Mouse (Mus musculus) midbrain, embryonic 16.5 days (tissue): ENCODE results near the gene G2e3. TPM values are rescaled to one million over a fixed set of nuclear protein-coding genes. Genes with fewer than 3 reads are reported as not detected.
A peak's percentile ranks its signal among the peaks of the same experiment; 100 is the strongest.

Experiments
- ATAC-seq: fragments of 200-750 bp; cut with Nextera tagmentation; 2 replicates; pipeline ENCODE4 v1.8.0; 2017; ENCODE audit warnings: moderate TSS enrichment
- H3K27ac ChIP-seq: fragments of 300-500 bp; sonication (generic); 2 replicates; pipeline ENCODE4 v1.5.1; 2014; ENCODE audit warnings: mild to moderate bottlenecking, low read length, mixed read lengths
- H3K27me3 ChIP-seq: fragments of 300-500 bp; sonication (generic); 2 replicates; pipeline ENCODE4 v1.6.1; 2014; ENCODE audit warnings: low read depth, low read length, mixed read lengths; ENCODE audit not compliant: control insufficient read depth, insufficient read depth
- H3K36me3 ChIP-seq: fragments of 300-500 bp; sonication (generic); 2 replicates; pipeline ENCODE4 v1.6.1; 2014; ENCODE audit warnings: mild to moderate bottlenecking, low read length, moderate library complexity, mixed read lengths; ENCODE audit not compliant: control insufficient read depth, insufficient read depth
- H3K4me1 ChIP-seq: fragments of 300-500 bp; sonication (generic); 2 replicates; pipeline ENCODE4 v1.6.1; 2014; ENCODE audit warnings: mild to moderate bottlenecking, low read length, mixed read lengths; ENCODE audit not compliant: control insufficient read depth, insufficient read depth
- H3K4me2 ChIP-seq: fragments of 300-500 bp; sonication (generic); 2 replicates; pipeline ENCODE4 v1.6.1; 2014; ENCODE audit warnings: mild to moderate bottlenecking, low read length, mixed read lengths
- H3K4me3 ChIP-seq: fragments of 300-500 bp; sonication (generic); 2 replicates; pipeline ENCODE4 v1.5.1; 2014; ENCODE audit warnings: low read depth, mild to moderate bottlenecking, low read length, moderate library complexity, mixed read lengths
- H3K9ac ChIP-seq: fragments of 300-500 bp; sonication (generic); 2 replicates; pipeline ENCODE4 v1.6.1; 2014; ENCODE audit warnings: low read depth, low read length, mixed read lengths
- H3K9me3 ChIP-seq: fragments of 300-500 bp; sonication (generic); replicated peaks from 2 replicates; pipeline ENCODE4 v1.6.1; 2014; ENCODE audit warnings: mild to moderate bottlenecking, low read length, mixed read lengths; ENCODE audit not compliant: control insufficient read depth, poor library complexity, severe bottlenecking
- WGBS: fragments of 180-500 bp; shearing (Covaris S2); extraction: QIAGEN DNeasy Blood & Tissue Kit; methylation state at CpG from one replicate; pipeline ENCODE4 v1.1.7; 2014; 5-methylcytosine and 5-hydroxymethylcytosine counted together
- polyA plus RNA-seq: library from polyadenylated mRNA; unstranded; fragments of >200 nt; fragmentation: Nextera tagmentation; extraction: Ambion mirVana; gene quantifications from 2 replicates; pipeline ENCODE4 v1.2.1, GENCODE M21; 2015

The G2e3 gene
- polyA plus RNA-seq, result 13.5 and 16.5 TPM in 2 replicates

GRCm38 (mm10) chr12:51347988-51348697, at the start of gene G2e3:
G2e3 (plus strand) TSS chr12:51348061.
- Histone ChIP-seq H3K4me3 (peak within 1 kb of the TSS; percentile 89), H3K4me2 (peak within 1 kb of the TSS; percentile 48), H3K9me3 (no peaks in the 10 kb centered on the region), H3K4me1 (peaks cover 16% of the 10 kb centered on the region), H3K27ac (peak within 1 kb of the TSS; percentile 89), H3K27me3 (no peaks in the 10 kb centered on the region), H3K9ac (peak within 1 kb of the TSS; percentile 95), H3K36me3 (no peaks in the 10 kb centered on the region)
- peak; percentile 97 for ATAC-seq
- WGBS, result under 1% methylated on average over 70 of the region's 70 CpGs

- 95% methylated on average over 3 of the region's 3 CpGs for WGBS
- no peaks in the 10 kb centered on the region for H3K9me3 ChIP-seq
- ATAC-seq, result no peak
Measured at GRCm38 (mm10) chr12:51323604-51324003, 24.3 kb upstream of the G2e3 start.

GRCm38 (mm10) chr12:51326819-51327218, 21.0 kb upstream of the G2e3 start:
- Histone ChIP-seq H3K9ac (no peak overlapping the region), H3K27me3 (no peaks in the 10 kb centered on the region), H3K4me3 (no peak overlapping the region), H3K4me2 (no peak overlapping the region), H3K9me3 (no peaks in the 10 kb centered on the region), H3K36me3 (no peaks in the 10 kb centered on the region), H3K4me1 (no peaks in the 10 kb centered on the region), H3K27ac (no peak overlapping the region)
- no peak for ATAC-seq
- 94% methylated on average over 3 of the region's 3 CpGs for WGBS

More at GRCm38 (mm10) chr12:51323604-51324003, 24.3 kb upstream of the G2e3 start:
- Histone ChIP-seq H3K4me3 (no peak overlapping the region), H3K4me2 (no peak overlapping the region), H3K27ac (no peak overlapping the region), H3K36me3 (no peaks in the 10 kb centered on the region), H3K4me1 (no peaks in the 10 kb centered on the region), H3K27me3 (no peaks in the 10 kb centered on the region), H3K9ac (no peak overlapping the region)

GRCm38 (mm10) chr12:51337014-51337413, 10.8 kb upstream of the G2e3 start:
- no peak overlapping the region for H3K4me3 ChIP-seq
- WGBS, result 90% methylated on average over 1 of the region's 1 CpGs
- H3K9me3 ChIP-seq, result no peaks in the 10 kb centered on the region
- H3K4me2 ChIP-seq, result no peak overlapping the region
- H3K36me3 ChIP-seq, result no peaks in the 10 kb centered on the region
- no peaks in the 10 kb centered on the region for H3K27me3 ChIP-seq
- no peaks in the 10 kb centered on the region for H3K4me1 ChIP-seq
- no peak overlapping the region for H3K27ac ChIP-seq
- no peak overlapping the region for H3K9ac ChIP-seq
- no peak for ATAC-seq

- H3K4me3 ChIP-seq, result no peak overlapping the region
- H3K27ac ChIP-seq, result no peak overlapping the region
- H3K4me2 ChIP-seq, result no peak overlapping the region
- peaks cover 16% of the 10 kb centered on the region for H3K4me1 ChIP-seq
- 28% methylated on average over 4 of the region's 4 CpGs for WGBS
- no peak for ATAC-seq
- no peaks in the 10 kb centered on the region for H3K36me3 ChIP-seq
- H3K9me3 ChIP-seq, result no peaks in the 10 kb centered on the region
- no peaks in the 10 kb centered on the region for H3K27me3 ChIP-seq
- no peak overlapping the region for H3K9ac ChIP-seq
Measured at GRCm38 (mm10) chr12:51346121-51346520, 1.7 kb upstream of the G2e3 start.

GRCm38 (mm10) chr12:51348698-51348998, 787 bp downstream of the G2e3 start:
- peak; percentile 46 for ATAC-seq
- under 1% methylated on average over 10 of the region's 10 CpGs for WGBS

GRCm38 (mm10) chr12:51355296-51355695, 7.4 kb downstream of the G2e3 start:
- Histone ChIP-seq H3K4me3 (no peak overlapping the region), H3K9ac (no peak overlapping the region), H3K27ac (no peak overlapping the region), H3K4me1 (peaks cover 5% of the 10 kb centered on the region), H3K4me2 (no peak overlapping the region), H3K27me3 (no peaks in the 10 kb centered on the region), H3K36me3 (peaks cover 25% of the 10 kb centered on the region), H3K9me3 (no peaks in the 10 kb centered on the region)
- WGBS, result 84% methylated on average over 8 of the region's 8 CpGs
- no peak for ATAC-seq

More at GRCm38 (mm10) chr12:51348698-51348998, 787 bp downstream of the G2e3 start:
- no peaks in the 10 kb centered on the region for H3K27me3 ChIP-seq
- H3K27ac ChIP-seq, result peak overlapping the region; percentile 89
- H3K4me2 ChIP-seq, result peak overlapping the region; percentile 48
- no peaks in the 10 kb centered on the region for H3K36me3 ChIP-seq
- H3K9ac ChIP-seq, result peak overlapping the region; percentile 95
- H3K4me1 ChIP-seq, result peaks cover 16% of the 10 kb centered on the region
- H3K4me3 ChIP-seq, result peak overlapping the region; percentile 89
- H3K9me3 ChIP-seq, result no peaks in the 10 kb centered on the region

GRCm38 (mm10) chr12:51361294-51361693, 13.4 kb downstream of the G2e3 start:
- Histone ChIP-seq H3K27ac (no peak overlapping the region), H3K4me2 (no peak overlapping the region), H3K4me3 (no peak overlapping the region), H3K36me3 (peaks cover 28% of the 10 kb centered on the region), H3K9ac (no peak overlapping the region), H3K4me1 (no peaks in the 10 kb centered on the region), H3K9me3 (no peaks in the 10 kb centered on the region), H3K27me3 (no peaks in the 10 kb centered on the region)
- no peak for ATAC-seq

- Histone ChIP-seq H3K4me2 (no peak overlapping the region), H3K27ac (no peak overlapping the region), H3K4me3 (no peak overlapping the region), H3K9ac (no peak overlapping the region), H3K9me3 (no peaks in the 10 kb centered on the region), H3K27me3 (no peaks in the 10 kb centered on the region), H3K36me3 (peaks cover 28% of the 10 kb centered on the region), H3K4me1 (no peaks in the 10 kb centered on the region)
- no peak for ATAC-seq
- 93% methylated on average over 1 of the region's 1 CpGs for WGBS
Measured at GRCm38 (mm10) chr12:51362898-51363297, 15.0 kb downstream of the G2e3 start.
